Mouse (Mus musculus): ENCODE results near the gene Tbc1d7. TPM values are rescaled to one million over a fixed set of nuclear protein-coding genes. Genes with fewer than 3 reads are reported as not detected.

Gene Tbc1d7
- polyA plus RNA-seq, 1 experiment, result 4.0 TPM

GRCm38 (mm10) chr13:43215144-43215993 is 44.1 kb upstream of the Tbc1d7 start:
- Histone ChIP-seq H3K27ac (ENCODE audit: insufficient read depth, low read depth, low read length) (0 out of 2 replicates have a peak overlapping the region, but pooled peaks have one; percentile 57), H3K36me3 (ENCODE audit: control insufficient read depth, insufficient read depth, low read length) (no peaks in the 10 kb centered on the region), H3K27me3 (ENCODE audit: control insufficient read depth, insufficient read depth, low read length) (no peaks in the 10 kb centered on the region), H3K4me1 (ENCODE audit: control insufficient read depth, insufficient read depth, insufficient read length, low read length) (peaks cover 2% of the 10 kb centered on the region; the same call in 1 of the 2 replicates), H3K4me3 (ENCODE audit: low read depth, low read length) (no peak overlapping the region)
- TF ChIP-seq CTCF (IDR thresholded peaks at IDR 0.05; ENCODE audit: extremely low read depth, insufficient read length, insufficient replicate concordance, low read depth, low read length) (no peak), POLR2A (IDR thresholded peaks at IDR 0.05; ENCODE audit: low read depth, low read length) (no peak)
- WGBS, result 18% methylated on average over 19 of the region's 19 CpGs

GRCm38 (mm10) chr13:43212338-43212737 is 41.0 kb upstream of the Tbc1d7 start:
- TF ChIP-seq CTCF (IDR thresholded peaks at IDR 0.05; ENCODE audit: extremely low read depth, insufficient read length, insufficient replicate concordance, low read depth, low read length) (no peak), POLR2A (IDR thresholded peaks at IDR 0.05; ENCODE audit: low read depth, low read length) (no peak)
- no peaks in the 10 kb centered on the region for H3K27me3 ChIP-seq (ENCODE audit: control insufficient read depth, insufficient read depth, low read length)
- 29% methylated on average over 7 of the region's 7 CpGs for WGBS
- peaks cover 2% of the 10 kb centered on the region; the same call in 1 of the 2 replicates for H3K4me1 ChIP-seq (ENCODE audit: control insufficient read depth, insufficient read depth, insufficient read length, low read length)
- H3K36me3 ChIP-seq (ENCODE audit: control insufficient read depth, insufficient read depth, low read length), result no peaks in the 10 kb centered on the region
- H3K4me3 ChIP-seq (ENCODE audit: low read depth, low read length), result no peak overlapping the region
- H3K27ac ChIP-seq (ENCODE audit: insufficient read depth, low read depth, low read length), result peak overlapping the region; percentile 15; the same call in 1 of the 2 replicates

- Histone ChIP-seq H3K27ac (ENCODE audit: insufficient read depth, low read depth, low read length) (no peak overlapping the region), H3K4me1 (ENCODE audit: control insufficient read depth, insufficient read depth, insufficient read length, low read length) (peaks cover 2% of the 10 kb centered on the region; the same call in 1 of the 2 replicates), H3K27me3 (ENCODE audit: control insufficient read depth, insufficient read depth, low read length) (no peaks in the 10 kb centered on the region), H3K36me3 (ENCODE audit: control insufficient read depth, insufficient read depth, low read length) (no peaks in the 10 kb centered on the region), H3K4me3 (ENCODE audit: low read depth, low read length) (no peak overlapping the region)
- TF ChIP-seq CTCF (IDR thresholded peaks at IDR 0.05; ENCODE audit: extremely low read depth, insufficient read length, insufficient replicate concordance, low read depth, low read length) (no peak), POLR2A (IDR thresholded peaks at IDR 0.05; ENCODE audit: low read depth, low read length) (no peak)
- WGBS, result 67% methylated on average over 5 of the region's 5 CpGs
Measured at GRCm38 (mm10) chr13:43210956-43211355, 39.7 kb upstream of the Tbc1d7 start.

- H3K27me3 ChIP-seq (ENCODE audit: control insufficient read depth, insufficient read depth, low read length), result no peaks in the 10 kb centered on the region
- no peaks in the 10 kb centered on the region for H3K4me1 ChIP-seq (ENCODE audit: control insufficient read depth, insufficient read depth, insufficient read length, low read length)
- H3K27ac ChIP-seq (ENCODE audit: insufficient read depth, low read depth, low read length), result no peak overlapping the region
- H3K36me3 ChIP-seq (ENCODE audit: control insufficient read depth, insufficient read depth, low read length), result no peaks in the 10 kb centered on the region
- H3K4me3 ChIP-seq (ENCODE audit: low read depth, low read length), result no peak overlapping the region
- WGBS, result 45% methylated on average over 5 of the region's 5 CpGs
- TF ChIP-seq POLR2A (IDR thresholded peaks at IDR 0.05; ENCODE audit: low read depth, low read length), result no peak
- no peak for TF ChIP-seq CTCF (IDR thresholded peaks at IDR 0.05; ENCODE audit: extremely low read depth, insufficient read length, insufficient replicate concordance, low read depth, low read length)
Measured at GRCm38 (mm10) chr13:43209560-43209959, 38.3 kb upstream of the Tbc1d7 start.

- Histone ChIP-seq H3K27me3 (ENCODE audit: control insufficient read depth, insufficient read depth, low read length) (no peaks in the 10 kb centered on the region), H3K36me3 (ENCODE audit: control insufficient read depth, insufficient read depth, low read length) (no peaks in the 10 kb centered on the region), H3K4me3 (ENCODE audit: low read depth, low read length) (no peak overlapping the region), H3K27ac (ENCODE audit: insufficient read depth, low read depth, low read length) (no peak overlapping the region), H3K4me1 (ENCODE audit: control insufficient read depth, insufficient read depth, insufficient read length, low read length) (no peaks in the 10 kb centered on the region)
- TF ChIP-seq POLR2A (IDR thresholded peaks at IDR 0.05; ENCODE audit: low read depth, low read length), result no peak
- TF ChIP-seq CTCF (IDR thresholded peaks at IDR 0.05; ENCODE audit: extremely low read depth, insufficient read length, insufficient replicate concordance, low read depth, low read length), result no peak
- 52% methylated on average over 16 of the region's 16 CpGs for WGBS
Measured at GRCm38 (mm10) chr13:43208914-43209439, 37.7 kb upstream of the Tbc1d7 start.

- TF ChIP-seq CTCF (IDR thresholded peaks at IDR 0.05; ENCODE audit: extremely low read depth, insufficient read length, insufficient replicate concordance, low read depth, low read length) (no peak), POLR2A (IDR thresholded peaks at IDR 0.05; ENCODE audit: low read depth, low read length) (no peak)
- Histone ChIP-seq H3K36me3 (ENCODE audit: control insufficient read depth, insufficient read depth, low read length) (no peaks in the 10 kb centered on the region), H3K4me1 (ENCODE audit: control insufficient read depth, insufficient read depth, insufficient read length, low read length) (no peaks in the 10 kb centered on the region), H3K4me3 (ENCODE audit: low read depth, low read length) (no peak overlapping the region), H3K27ac (ENCODE audit: insufficient read depth, low read depth, low read length) (no peak overlapping the region), H3K27me3 (ENCODE audit: control insufficient read depth, insufficient read depth, low read length) (no peaks in the 10 kb centered on the region)
- WGBS, result 86% methylated on average over 12 of the region's 12 CpGs
Measured at GRCm38 (mm10) chr13:43206118-43206683, 34.9 kb upstream of the Tbc1d7 start.

- H3K27ac ChIP-seq (ENCODE audit: insufficient read depth, low read depth, low read length), result no peak overlapping the region
- 46% methylated on average over 5 of the region's 5 CpGs for WGBS
- H3K4me1 ChIP-seq (ENCODE audit: control insufficient read depth, insufficient read depth, insufficient read length, low read length), result no peaks in the 10 kb centered on the region
- no peaks in the 10 kb centered on the region for H3K36me3 ChIP-seq (ENCODE audit: control insufficient read depth, insufficient read depth, low read length)
- no peaks in the 10 kb centered on the region for H3K27me3 ChIP-seq (ENCODE audit: control insufficient read depth, insufficient read depth, low read length)
- no peak for TF ChIP-seq CTCF (IDR thresholded peaks at IDR 0.05; ENCODE audit: extremely low read depth, insufficient read length, insufficient replicate concordance, low read depth, low read length)
- TF ChIP-seq POLR2A (IDR thresholded peaks at IDR 0.05; ENCODE audit: low read depth, low read length), result no peak
- no peak overlapping the region for H3K4me3 ChIP-seq (ENCODE audit: low read depth, low read length)
Measured at GRCm38 (mm10) chr13:43203641-43204040, 32.3 kb upstream of the Tbc1d7 start.

All from small intestine, adult 2 months (tissue).